Mouse (Mus musculus) spleen, postnatal 4 days (tissue): ENCODE measurements around the gene Hoxd10.

Source experiments
- DNase-seq, 2 experiments: peaks; one replicate each; pipeline ENCODE4 v3.0.0; 2022; ENCODE audit warnings: low spot score in 2 of 2

The Hoxd10 gene

GRCm38 (mm10) chr2:74666411-74666810 is 25.3 kb upstream of the Hoxd10 start:
- no peak for DNase-seq

- peak in 1 of 2 experiments; percentile 57 for DNase-seq
These were observed 24.4 kb upstream of the Hoxd10 start for GRCm38 (mm10) chr2:74667191-74667841.

GRCm38 (mm10) chr2:74667842-74668357 is 23.8 kb upstream of the Hoxd10 start, which contains the start of gene Hoxd13:
Gene Hoxd13, plus strand, starts transcription at chr2:74668310.
- DNase-seq: no peak

GRCm38 (mm10) chr2:74668370-74669229 is 23.1 kb upstream of the Hoxd10 start:
- DNase-seq: peak in 1 of 2 experiments; percentile 61

GRCm38 (mm10) chr2:74669230-74669578 is 22.5 kb upstream of the Hoxd10 start:
- no peak for DNase-seq

DNA sequence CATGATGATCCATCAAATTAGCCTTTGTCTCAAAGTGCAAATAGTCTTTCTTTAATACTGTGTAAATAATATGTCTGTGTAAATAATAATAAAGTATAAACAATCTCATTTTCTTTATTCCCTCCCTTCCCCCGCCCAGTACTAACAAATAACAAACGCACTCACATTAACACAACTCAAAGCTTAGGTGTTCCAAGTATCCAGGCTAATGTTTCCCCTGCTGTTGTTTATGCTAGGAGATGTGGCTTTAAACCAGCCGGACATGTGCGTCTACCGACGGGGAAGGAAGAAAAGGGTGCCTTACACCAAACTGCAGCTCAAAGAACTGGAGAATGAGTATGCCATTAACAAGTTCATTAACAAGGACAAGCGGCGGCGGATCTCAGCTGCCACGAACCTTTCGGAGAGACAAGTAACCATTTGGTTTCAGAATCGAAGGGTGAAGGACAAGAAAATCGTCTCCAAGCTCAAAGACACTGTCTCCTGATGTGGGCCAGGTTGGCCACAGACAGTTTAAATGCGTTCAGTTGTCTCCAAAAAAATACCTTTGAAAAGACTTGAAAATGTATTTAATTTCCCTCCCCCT is 22.0 kb upstream of the Hoxd10 start:
- no peak for DNase-seq

GRCm38 (mm10) chr2:74670632-74671188 is 21.0 kb upstream of the Hoxd10 start:
- DNase-seq: no peak

DNA sequence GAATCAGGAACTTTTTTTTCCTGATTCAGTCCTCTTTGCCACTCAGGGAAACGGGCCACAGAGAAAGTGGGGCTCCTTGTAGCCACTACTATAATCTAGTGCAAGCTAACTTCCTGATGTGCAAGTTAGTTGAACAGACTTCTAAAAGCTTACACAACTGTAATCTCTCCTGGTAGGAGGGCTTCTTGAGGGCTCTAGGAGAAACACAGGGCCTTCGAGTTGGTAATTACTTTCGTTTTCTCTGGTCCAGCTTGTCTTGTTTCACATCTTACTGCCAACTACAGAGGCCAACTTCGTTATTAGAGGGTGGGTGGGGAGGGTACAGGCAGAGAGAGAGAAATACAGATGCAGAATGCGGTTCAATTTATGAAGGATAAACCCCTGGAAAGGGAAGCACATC is 19.9 kb upstream of the Hoxd10 start:
- DNase-seq: no peak

GRCm38 (mm10) chr2:74672481-74673362 is 19.0 kb upstream of the Hoxd10 start:
- peak in 1 of 2 experiments; percentile 69 for DNase-seq

- DNase-seq: no peak
These were observed 17.8 kb upstream of the Hoxd10 start for GRCm38 (mm10) chr2:74673835-74674425.

GRCm38 (mm10) chr2:74674881-74675665 is 16.7 kb upstream of the Hoxd10 start, which contains the start of gene Hoxd12:
Gene Hoxd12, plus strand, starts transcription at chr2:74675013.
- no peak for DNase-seq

DNA sequence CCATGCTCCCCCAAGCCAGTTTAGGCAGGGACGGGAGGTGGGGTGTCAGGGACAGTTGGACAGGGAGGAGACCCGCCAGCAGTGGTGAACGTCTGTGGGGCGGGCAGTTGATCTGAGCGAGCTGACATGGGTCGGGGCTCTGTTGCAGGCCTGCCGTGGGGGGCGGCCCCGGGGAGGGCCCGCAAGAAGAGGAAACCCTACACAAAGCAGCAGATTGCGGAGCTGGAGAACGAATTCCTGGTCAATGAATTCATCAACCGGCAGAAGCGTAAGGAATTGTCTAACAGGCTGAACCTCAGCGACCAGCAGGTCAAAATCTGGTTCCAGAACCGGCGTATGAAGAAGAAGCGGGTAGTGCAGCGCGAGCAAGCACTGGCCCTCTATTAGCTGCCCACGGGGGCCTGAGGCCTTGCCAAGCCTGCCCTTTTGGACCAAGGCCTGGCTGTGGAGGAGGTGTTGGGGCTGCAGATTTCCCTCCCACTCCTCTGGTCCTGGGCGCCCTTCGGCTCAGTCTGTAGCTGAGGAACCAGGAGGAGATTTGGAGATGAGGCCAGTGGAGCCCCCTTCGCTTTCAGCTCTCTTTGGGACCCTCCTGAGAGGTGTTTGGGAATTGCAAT is 15.9 kb upstream of the Hoxd10 start:
- no peak for DNase-seq

- no peak for DNase-seq
These were observed 15.2 kb upstream of the Hoxd10 start for GRCm38 (mm10) chr2:74676376-74677052.

DNA sequence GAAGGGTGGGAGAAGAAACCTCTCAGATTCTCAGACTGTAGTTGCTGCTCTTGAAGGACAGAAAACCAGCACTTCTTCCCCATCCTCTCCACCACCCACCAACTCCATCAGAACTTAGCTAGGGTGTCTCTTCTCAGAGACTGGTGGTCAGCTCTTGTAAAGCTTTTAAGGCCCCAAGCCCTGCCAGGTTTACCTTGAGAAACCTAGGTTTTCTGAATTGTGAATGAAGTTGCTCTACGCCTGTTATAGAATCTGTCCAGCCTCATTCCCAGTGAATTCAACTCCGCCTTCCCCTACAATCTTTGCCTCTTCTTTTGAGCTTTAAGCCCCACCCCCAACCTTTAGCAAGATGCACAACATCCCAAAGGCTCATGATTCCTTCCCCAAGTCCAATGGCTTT is 14.6 kb upstream of the Hoxd10 start:
- no peak for DNase-seq

DNA sequence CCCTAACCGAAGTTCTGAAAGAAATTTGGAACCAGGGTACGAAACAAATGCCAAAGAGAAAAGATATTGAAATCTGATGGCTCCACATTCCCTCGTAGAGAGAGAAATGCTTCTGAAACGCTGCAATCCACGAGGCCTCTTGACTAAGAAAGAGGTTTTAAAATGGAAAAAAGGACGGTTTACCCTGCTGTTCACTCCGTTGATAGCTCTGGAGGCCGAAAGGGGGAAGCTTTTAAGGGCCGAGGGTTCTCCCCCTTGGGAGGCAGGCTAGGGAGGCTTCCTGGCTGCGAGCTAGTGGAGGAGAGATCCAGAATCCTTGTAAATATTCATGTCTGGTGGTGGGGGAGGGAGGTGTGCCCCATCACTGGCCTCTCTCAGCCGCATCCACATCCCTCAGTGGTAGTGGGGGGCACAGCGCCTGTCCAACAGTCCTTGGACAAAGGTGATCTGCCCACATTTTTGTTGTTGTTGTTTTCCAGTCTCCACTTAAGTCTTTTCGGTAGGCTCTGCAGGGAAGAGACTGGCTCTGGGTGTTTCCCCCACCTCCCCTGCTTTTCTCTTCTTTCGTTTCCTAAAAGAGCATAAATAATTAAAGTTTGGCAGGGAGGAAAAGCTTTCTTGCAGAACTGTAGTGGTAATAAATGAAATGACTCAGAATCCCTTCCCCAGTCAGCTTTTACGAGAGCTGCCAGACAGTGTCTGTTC is 12.7 kb upstream of the Hoxd10 start, which contains the start of gene Hoxd11:
Hoxd11 (plus strand) TSS at position 667 of the 705 bp plus-strand sequence.
- DNase-seq: peak in 1 of 2 experiments; percentile 56

- peak in 1 of 2 experiments; percentile 51 for DNase-seq
These were observed 12.1 kb upstream of the Hoxd10 start for GRCm38 (mm10) chr2:74679596-74679971.

DNA sequence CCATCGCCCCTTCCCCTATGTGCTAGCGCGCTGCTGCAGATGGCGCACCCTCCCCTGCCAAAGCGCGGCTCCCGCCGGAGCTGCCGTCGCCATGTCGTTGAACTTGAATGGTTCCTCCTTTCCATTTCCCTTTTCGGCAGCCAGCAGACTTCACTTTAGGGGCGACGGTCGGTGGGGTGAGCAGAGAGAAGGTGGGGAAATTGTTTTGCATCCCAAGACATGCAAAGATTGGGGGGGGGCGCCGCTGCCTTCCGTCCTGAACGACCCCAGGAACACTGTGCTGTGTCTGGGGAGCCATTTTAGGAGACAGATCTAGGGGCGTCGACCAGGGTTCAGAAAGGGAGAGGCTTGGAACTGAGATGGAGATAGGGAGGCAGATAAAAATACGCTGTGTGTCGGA is 11.7 kb upstream of the Hoxd10 start:
- peak in 1 of 2 experiments; percentile 58 for DNase-seq
